31 mouse cellular contexts compared by ENCODE assay signal in genomic region chr2:79704773-79705172, GRCm38 (mm10). TPM values are rescaled to one million over a fixed set of nuclear protein-coding genes. Genes with fewer than 3 reads are reported as not detected.
"Had no signal": no experiment of that assay in that cellular context is flagged by ENCODE, and none has a peak within 500 bp of the region (broad histone marks: within the 10 kb centered on the region; RNA-seq: fewer than 3 reads in every experiment).

No protein-coding gene starts in this region.

- H3K36me3 ChIP-seq: heart, embryonic 13.5 days; heart, embryonic 15.5 days; hindbrain, embryonic 13.5 days; hindbrain, embryonic 15.5 days; kidney, embryonic 15.5 days; limb, embryonic 10.5 days; limb, embryonic 12.5 days; liver, embryonic 13.5 days had no signal

- H3K4me2 ChIP-seq: heart, embryonic 11.5 days; heart, embryonic 13.5 days; heart, embryonic 15.5 days; hindbrain, embryonic 13.5 days; hindbrain, embryonic 15.5 days; kidney, embryonic 15.5 days; limb, embryonic 12.5 days; liver, embryonic 11.5 days; liver, embryonic 13.5 days had no signal

- H3K27me3 ChIP-seq: heart, embryonic 13.5 days; heart, embryonic 15.5 days; hindbrain, embryonic 13.5 days; hindbrain, embryonic 15.5 days; kidney, embryonic 15.5 days; limb, embryonic 12.5 days; liver, embryonic 13.5 days had no signal

- ATAC-seq: forebrain, postnatal 0 days; hindbrain, postnatal 0 days had no signal

- H3K27ac ChIP-seq: heart, embryonic 13.5 days; heart, embryonic 15.5 days; hindbrain, embryonic 13.5 days; hindbrain, embryonic 15.5 days; hindbrain, postnatal 0 days; kidney, embryonic 15.5 days; kidney, postnatal 0 days; layer of hippocampus, adult 2 months; left cerebral cortex, adult 2 months; limb, embryonic 10.5 days; limb, embryonic 12.5 days; liver, embryonic 13.5 days had no signal

- H3K9ac ChIP-seq: forebrain, postnatal 0 days; heart, embryonic 13.5 days; heart, embryonic 15.5 days; hindbrain, embryonic 13.5 days; hindbrain, embryonic 15.5 days; kidney, embryonic 15.5 days; limb, embryonic 12.5 days; liver, embryonic 13.5 days had no signal

- DNase-seq: forebrain, postnatal 0 days; gastrocnemius, postnatal 10 days; gastrocnemius, postnatal 25 days; heart, adult 18-20 months; heart, postnatal 14 days; heart, postnatal 36 days; kidney, adult 11 months; kidney, adult 2 months; kidney, adult 9 months; kidney, postnatal 14 days; kidney, postnatal 36 days; liver; liver, embryonic 13.5 days had no signal

- H3K4me3 ChIP-seq: heart, embryonic 13.5 days; heart, embryonic 15.5 days; hindbrain, embryonic 13.5 days; hindbrain, embryonic 15.5 days; kidney, embryonic 15.5 days; layer of hippocampus, adult 2 months; left cerebral cortex, adult 2 months; limb, embryonic 10.5 days; limb, embryonic 12.5 days; liver, embryonic 13.5 days had no signal

- H3K9me3 ChIP-seq: heart, embryonic 13.5 days; heart, embryonic 15.5 days; hindbrain, embryonic 13.5 days; hindbrain, embryonic 15.5 days; kidney, embryonic 15.5 days; limb, embryonic 10.5 days; limb, embryonic 12.5 days; liver, embryonic 13.5 days had no signal

- H3K4me1 ChIP-seq: hindbrain, embryonic 15.5 days; kidney, embryonic 15.5 days; limb, embryonic 10.5 days; limb, embryonic 12.5 days; liver, embryonic 13.5 days had no signal

RNA-seq across cellular contexts. Expression of gene Ppp1r1c, which starts 2.8 kb away (rescaled TPM):
- total RNA-seq: gastrocnemius, postnatal 10 days; granulocyte monocyte progenitor cell, adult 5-6 weeks; heart, postnatal 14 days; heart, postnatal 36 days; hematopoietic stem cell, adult 5-6 weeks; left cerebral cortex, adult 2 months; left cerebral cortex, postnatal 36 days had no signal
- polyA plus RNA-seq: heart, embryonic 11.5 days; heart, postnatal 0 days; kidney, adult 2 months; large intestine, adult 2 months; limb, embryonic 10.5 days; liver, embryonic 13.5 days had no signal
